Mouse (Mus musculus) naive thymus-derived CD4-positive, alpha-beta T cell, adult 2 months (primary cell): ENCODE measurements at regions not wholly inside any gene's neighbourhood (a gene's known extent, or its start where the extent isn't known, plus 50 kb on each side); places are given as distances from the start of the nearest gene placed in this dataset.

Source experiments
- DNase-seq: peaks from one replicate; pipeline ENCODE4 v3.0.0-alpha.2; 2011; ENCODE audit warnings: low read depth

- no peak for DNase-seq
These were observed 577.9 kb downstream of the Plcl1 start for GRCm38 (mm10) chr1:55983522-55984066.

GRCm38 (mm10) chr1:55997074-55997473, 591.4 kb downstream of the Plcl1 start:
- no peak for DNase-seq
